Mouse (Mus musculus): ENCODE measurements at regions not wholly inside any gene's neighbourhood (a gene's known extent, or its start where the extent isn't known, plus 50 kb on each side); places are given as distances from the start of the nearest gene placed in this dataset.

DNA sequence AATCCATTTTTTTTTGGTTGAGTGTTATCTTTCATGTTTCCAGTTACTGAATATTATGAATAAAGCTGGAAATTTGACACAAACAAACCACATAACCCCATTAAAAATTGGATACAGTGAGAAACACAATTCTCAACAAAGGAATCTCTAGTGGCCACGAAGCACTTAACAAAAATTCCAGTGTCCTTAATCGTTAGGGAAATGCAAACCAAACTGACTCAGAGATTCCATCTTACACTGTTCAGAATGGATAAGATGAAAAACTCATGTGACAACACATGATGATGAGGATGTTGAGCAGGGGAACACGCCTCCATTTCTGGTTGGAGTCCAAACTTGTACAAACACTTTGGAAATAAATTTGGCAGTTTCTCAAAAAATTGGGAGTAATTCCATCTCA, 57.3 kb downstream of the Tktl2 start:
- TF ChIP-seq CTCF (IDR thresholded peaks at IDR 0.05; ENCODE audit: low read depth, low read length), result no peak
- TF ChIP-seq POLR2AphosphoS5 (IDR thresholded peaks at IDR 0.05; ENCODE audit: insufficient replicate concordance, low read depth, low read length), result no peak

Data from G1E (cell line).